Mouse (Mus musculus): ENCODE measurements around the gene Slc12a5. TPM values are rescaled to one million over a fixed set of nuclear protein-coding genes. Genes with fewer than 3 reads are reported as not detected.

Gene Slc12a5
- polyA plus RNA-seq, 1 experiment from 2014 or later, result 1.1 TPM

GRCm38 (mm10) chr2:164940140-164940830, 20.3 kb upstream of the Slc12a5 start, which contains the start of gene Mmp9:
Mmp9 (plus strand) TSS chr2:164940780.
- Histone ChIP-seq H3K27me3 (replicated peaks; ENCODE audit: control insufficient read depth, insufficient read depth, low read length) (peaks cover 31% of the 10 kb centered on the region), H3K9me3 (ENCODE audit: control insufficient read depth, low read length) (no peaks in the 10 kb centered on the region), H3K36me3 (ENCODE audit: control insufficient read depth, insufficient read depth, low read length) (no peaks in the 10 kb centered on the region), H3K4me3 (ENCODE audit: low read depth, low read length) (no peak within 1 kb of the TSS), H3K9ac (ENCODE audit: low read depth, low read length) (no peak within 1 kb of the TSS), H3K4me1 (ENCODE audit: control insufficient read depth, insufficient read depth, low read length) (peaks cover 15% of the 10 kb centered on the region), H3K27ac (replicated peaks; ENCODE audit: low read depth, low read length) (no peak within 1 kb of the TSS), H3K4me2 (ENCODE audit: low read depth, low read length) (no peak within 1 kb of the TSS)
- DNase-seq (ENCODE audit: low spot score) (no peak), ATAC-seq (ENCODE audit: low read depth) (no peak; the same call in 1 of the 2 replicates)
- WGBS, result 15% methylated on average over 10 of the region's 10 CpGs

DNA sequence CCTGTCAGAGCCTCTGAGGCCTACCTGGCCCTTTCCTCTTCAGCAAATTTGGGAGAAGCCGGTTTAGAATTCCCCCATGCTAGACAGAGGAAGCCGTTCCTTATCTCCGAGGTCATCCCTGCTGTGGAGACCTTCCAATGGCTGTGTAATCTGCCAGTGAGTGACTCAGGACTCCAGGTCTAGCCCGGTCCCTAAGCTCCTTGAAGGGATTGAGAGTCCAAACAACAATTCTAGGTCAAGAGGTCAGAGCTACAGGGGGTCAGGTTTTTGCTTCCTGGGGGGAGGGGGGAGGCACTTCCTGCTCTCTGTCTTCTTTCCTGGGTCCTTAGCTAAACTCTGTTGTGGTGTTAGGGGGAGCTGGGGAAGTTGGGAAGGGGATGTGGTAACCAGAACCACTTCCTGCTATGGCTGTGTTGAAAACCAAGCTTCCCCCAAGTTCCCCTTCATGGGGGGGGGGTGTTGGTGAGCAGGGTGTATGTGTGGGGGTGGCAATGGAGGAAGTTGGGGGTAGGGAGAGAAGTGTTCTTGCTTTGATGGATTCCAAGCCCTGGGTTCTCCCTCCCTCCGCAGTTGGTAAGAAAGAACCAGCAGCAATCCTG, 17.8 kb upstream of the Slc12a5 start:
- no peak for DNase-seq (ENCODE audit: low spot score)
- Histone ChIP-seq H3K4me1 (ENCODE audit: control insufficient read depth, insufficient read depth, low read length) (peaks cover 15% of the 10 kb centered on the region), H3K4me2 (ENCODE audit: low read depth, low read length) (no peak overlapping the region), H3K4me3 (ENCODE audit: low read depth, low read length) (no peak overlapping the region), H3K36me3 (ENCODE audit: control insufficient read depth, insufficient read depth, low read length) (no peaks in the 10 kb centered on the region), H3K27me3 (replicated peaks; ENCODE audit: control insufficient read depth, insufficient read depth, low read length) (peaks cover 23% of the 10 kb centered on the region), H3K9ac (ENCODE audit: low read depth, low read length) (no peak overlapping the region), H3K27ac (replicated peaks; ENCODE audit: low read depth, low read length) (no peak overlapping the region), H3K9me3 (ENCODE audit: control insufficient read depth, low read length) (no peaks in the 10 kb centered on the region)
- WGBS, result 21% methylated on average over 5 of the region's 5 CpGs
- no peak for ATAC-seq (ENCODE audit: low read depth)

GRCm38 (mm10) chr2:164947506-164947905, 13.1 kb upstream of the Slc12a5 start:
- Histone ChIP-seq H3K27me3 (replicated peaks; ENCODE audit: control insufficient read depth, insufficient read depth, low read length) (peaks cover 46% of the 10 kb centered on the region), H3K27ac (replicated peaks; ENCODE audit: low read depth, low read length) (no peak overlapping the region), H3K9me3 (ENCODE audit: control insufficient read depth, low read length) (no peaks in the 10 kb centered on the region), H3K9ac (ENCODE audit: low read depth, low read length) (no peak overlapping the region), H3K4me2 (ENCODE audit: low read depth, low read length) (no peak overlapping the region), H3K4me1 (ENCODE audit: control insufficient read depth, insufficient read depth, low read length) (peaks cover 6% of the 10 kb centered on the region; the same call in 1 of the 2 replicates), H3K36me3 (ENCODE audit: control insufficient read depth, insufficient read depth, low read length) (no peaks in the 10 kb centered on the region), H3K4me3 (ENCODE audit: low read depth, low read length) (no peak overlapping the region)
- DNase-seq (ENCODE audit: low spot score) (peak; percentile 22), ATAC-seq (ENCODE audit: low read depth) (peak; percentile 34; the same call in 1 of the 2 replicates)
- 19% methylated on average over 4 of the region's 4 CpGs for WGBS

GRCm38 (mm10) chr2:164947930-164948329, 12.7 kb upstream of the Slc12a5 start:
- Histone ChIP-seq H3K9me3 (ENCODE audit: control insufficient read depth, low read length) (no peaks in the 10 kb centered on the region), H3K4me1 (ENCODE audit: control insufficient read depth, insufficient read depth, low read length) (0 out of 2 replicates have a peak, but pooled peaks cover 4% of the 10 kb centered on the region), H3K9ac (ENCODE audit: low read depth, low read length) (no peak overlapping the region; the same call in 1 of the 2 replicates), H3K4me2 (ENCODE audit: low read depth, low read length) (peak overlapping the region; percentile 30), H3K27ac (replicated peaks; ENCODE audit: low read depth, low read length) (no peak overlapping the region), H3K36me3 (ENCODE audit: control insufficient read depth, insufficient read depth, low read length) (no peaks in the 10 kb centered on the region), H3K27me3 (replicated peaks; ENCODE audit: control insufficient read depth, insufficient read depth, low read length) (peaks cover 50% of the 10 kb centered on the region), H3K4me3 (ENCODE audit: low read depth, low read length) (peak overlapping the region; percentile 21)
- ATAC-seq (ENCODE audit: low read depth), result no peak; the same call in 1 of the 2 replicates
- WGBS, result 5% methylated on average over 6 of the region's 7 CpGs
- DNase-seq (ENCODE audit: low spot score), result peak; percentile 41

- 0 out of 2 replicates have a peak, but pooled peaks cover 4% of the 10 kb centered on the region for H3K4me1 ChIP-seq (ENCODE audit: control insufficient read depth, insufficient read depth, low read length)
- WGBS, result 9% methylated on average over 23 of the region's 25 CpGs
- peak overlapping the region; percentile 37; the same call in 1 of the 2 replicates for H3K9ac ChIP-seq (ENCODE audit: low read depth, low read length)
- H3K4me3 ChIP-seq (ENCODE audit: low read depth, low read length), result peak overlapping the region; percentile 21
- no peak for ATAC-seq (ENCODE audit: low read depth)
- no peak overlapping the region for H3K27ac ChIP-seq (replicated peaks; ENCODE audit: low read depth, low read length)
- no peaks in the 10 kb centered on the region for H3K9me3 ChIP-seq (ENCODE audit: control insufficient read depth, low read length)
- DNase-seq (ENCODE audit: low spot score), result no peak
- H3K4me2 ChIP-seq (ENCODE audit: low read depth, low read length), result peak overlapping the region; percentile 30
- no peaks in the 10 kb centered on the region for H3K36me3 ChIP-seq (ENCODE audit: control insufficient read depth, insufficient read depth, low read length)
- peaks cover 52% of the 10 kb centered on the region for H3K27me3 ChIP-seq (replicated peaks; ENCODE audit: control insufficient read depth, insufficient read depth, low read length)
Measured at GRCm38 (mm10) chr2:164948962-164949361, 11.6 kb upstream of the Slc12a5 start.

DNA sequence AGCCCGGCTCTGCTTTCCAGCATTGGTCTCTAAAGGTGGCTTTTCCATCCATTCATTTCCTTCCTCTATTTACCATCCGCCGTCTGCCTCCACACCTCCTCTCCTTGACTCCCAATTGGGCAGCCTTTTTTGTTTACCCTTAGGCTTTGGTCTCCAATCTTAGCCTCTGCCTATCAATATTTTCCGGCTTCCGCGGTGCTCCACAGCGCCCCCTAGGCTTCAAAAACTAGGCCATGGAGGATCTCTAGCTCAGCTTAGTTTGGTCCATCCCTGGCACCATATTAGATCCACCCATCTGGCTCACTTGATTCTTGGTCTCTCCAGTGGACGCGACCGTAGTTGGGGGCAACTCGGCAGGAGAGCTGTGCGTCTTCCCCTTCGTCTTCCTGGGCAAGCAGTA, 10.1 kb upstream of the Slc12a5 start:
- Histone ChIP-seq H3K4me2 (ENCODE audit: low read depth, low read length) (no peak overlapping the region), H3K27me3 (replicated peaks; ENCODE audit: control insufficient read depth, insufficient read depth, low read length) (peaks cover 52% of the 10 kb centered on the region), H3K4me3 (ENCODE audit: low read depth, low read length) (0 out of 2 replicates have a peak overlapping the region, but pooled peaks have one; percentile 10), H3K27ac (replicated peaks; ENCODE audit: low read depth, low read length) (no peak overlapping the region), H3K36me3 (ENCODE audit: control insufficient read depth, insufficient read depth, low read length) (no peaks in the 10 kb centered on the region), H3K9me3 (ENCODE audit: control insufficient read depth, low read length) (no peaks in the 10 kb centered on the region), H3K4me1 (ENCODE audit: control insufficient read depth, insufficient read depth, low read length) (0 out of 2 replicates have a peak, but pooled peaks cover 4% of the 10 kb centered on the region), H3K9ac (ENCODE audit: low read depth, low read length) (no peak overlapping the region)
- ATAC-seq (ENCODE audit: low read depth) (no peak), DNase-seq (ENCODE audit: low spot score) (no peak)
- WGBS, result 26% methylated on average over 13 of the region's 13 CpGs

GRCm38 (mm10) chr2:164951745-164952144, 8.9 kb upstream of the Slc12a5 start:
- no peak overlapping the region for H3K4me3 ChIP-seq (ENCODE audit: low read depth, low read length)
- no peak for DNase-seq (ENCODE audit: low spot score)
- H3K36me3 ChIP-seq (ENCODE audit: control insufficient read depth, insufficient read depth, low read length), result no peaks in the 10 kb centered on the region
- 0 out of 2 replicates have a peak, but pooled peaks cover 4% of the 10 kb centered on the region for H3K4me1 ChIP-seq (ENCODE audit: control insufficient read depth, insufficient read depth, low read length)
- no peak overlapping the region for H3K4me2 ChIP-seq (ENCODE audit: low read depth, low read length)
- no peaks in the 10 kb centered on the region for H3K9me3 ChIP-seq (ENCODE audit: control insufficient read depth, low read length)
- no peak for ATAC-seq (ENCODE audit: low read depth)
- WGBS, result 88% methylated on average over 4 of the region's 4 CpGs
- H3K27ac ChIP-seq (replicated peaks; ENCODE audit: low read depth, low read length), result no peak overlapping the region
- no peak overlapping the region for H3K9ac ChIP-seq (ENCODE audit: low read depth, low read length)
- H3K27me3 ChIP-seq (replicated peaks; ENCODE audit: control insufficient read depth, insufficient read depth, low read length), result peaks cover 52% of the 10 kb centered on the region

GRCm38 (mm10) chr2:164952448-164952847, 8.2 kb upstream of the Slc12a5 start:
- Histone ChIP-seq H3K4me2 (ENCODE audit: low read depth, low read length) (no peak overlapping the region), H3K9me3 (ENCODE audit: control insufficient read depth, low read length) (no peaks in the 10 kb centered on the region), H3K27ac (replicated peaks; ENCODE audit: low read depth, low read length) (no peak overlapping the region), H3K4me3 (ENCODE audit: low read depth, low read length) (no peak overlapping the region), H3K9ac (ENCODE audit: low read depth, low read length) (no peak overlapping the region), H3K27me3 (replicated peaks; ENCODE audit: control insufficient read depth, insufficient read depth, low read length) (peaks cover 52% of the 10 kb centered on the region), H3K36me3 (ENCODE audit: control insufficient read depth, insufficient read depth, low read length) (no peaks in the 10 kb centered on the region), H3K4me1 (ENCODE audit: control insufficient read depth, insufficient read depth, low read length) (0 out of 2 replicates have a peak, but pooled peaks cover 4% of the 10 kb centered on the region)
- DNase-seq (ENCODE audit: low spot score) (no peak), ATAC-seq (ENCODE audit: low read depth) (no peak)
- 35% methylated on average over 12 of the region's 13 CpGs for WGBS

Data from embryonic facial prominence, embryonic 14.5 days (tissue).